Mouse (Mus musculus) G1E (cell line): ENCODE measurements at regions not wholly inside any gene's neighbourhood (a gene's known extent, or its start where the extent isn't known, plus 50 kb on each side); places are given as distances from the start of the nearest gene placed in this dataset.

Experiments used
- CTCF ChIP-seq: IDR thresholded peaks from 2 replicates; pipeline ENCODE4 v1.5.1; 2012; ENCODE audit warnings: low read depth, low read length, inconsistent platforms, mixed read lengths
- GATA1 ChIP-seq: IDR thresholded peaks from 2 replicates; pipeline ENCODE4 v1.6.1; 2012; ENCODE audit warnings: borderline replicate concordance, low read length, inconsistent platforms, mixed read lengths
- GATA2 ChIP-seq: IDR thresholded peaks from 2 replicates; pipeline ENCODE4 v1.6.1; 2012; ENCODE audit warnings: low read depth, low read length, inconsistent platforms, borderline replicate concordance
- POLR2AphosphoS5 ChIP-seq: IDR thresholded peaks from 2 replicates; pipeline ENCODE4 v1.6.1; 2012; ENCODE audit warnings: low read depth, low read length, inconsistent platforms; ENCODE audit not compliant: insufficient replicate concordance
- TAL1 ChIP-seq: conservative IDR thresholded peaks from 2 replicates; pipeline ENCODE4 v1.6.1; 2012; ENCODE audit warnings: low read depth, low read length, inconsistent platforms, mixed read lengths

GRCm38 (mm10) chr10:97334044-97334443, 145.4 kb upstream of the Dcn start:
- no peak for TF ChIP-seq CTCF
- TF ChIP-seq TAL1: no peak
- no peak for TF ChIP-seq GATA1
- TF ChIP-seq GATA2: no peak
- TF ChIP-seq POLR2AphosphoS5: no peak
